Mouse (Mus musculus) MEL-GATA-1-ER (cell line): Measurements from ENCODE around the gene Gm10715.
"Not testable (repeated sequence)": the region's sequence is repeated elsewhere in the genome, so short reads cannot be mapped to it uniquely, and the experiment has no call there.

Experiments used
- DNase-seq: peaks from one replicate; pipeline ENCODE4 v3.0.0-alpha.2; 2012; ENCODE audit warnings: low read depth; ENCODE audit errors: extremely low read depth

Gm10715 gene

GRCm38 (mm10) chr9:3036577-3036976 lies at the start of gene Gm10715:
Gene Gm10715 (plus strand): TSS chr9:3036877.
- DNase-seq, result not testable (repeated sequence)

GRCm38 (mm10) chr9:3000445-3000972 lies 36.2 kb upstream of the Gm10715 start, which contains the start of gene Gm10722:
Gene Gm10722 (plus strand): TSS chr9:3000922.
- peak; percentile 32 for DNase-seq

- not testable (repeated sequence) for DNase-seq
Observed at GRCm38 (mm10) chr9:3001006-3001405, 35.7 kb upstream of the Gm10715 start.

- peak; percentile 25 for DNase-seq
Observed at GRCm38 (mm10) chr9:3001948-3002659, 34.6 kb upstream of the Gm10715 start.

GRCm38 (mm10) chr9:3002794-3003396 lies 33.8 kb upstream of the Gm10715 start, which contains the start of gene Gm11168:
Gene Gm11168 (plus strand): TSS chr9:3003346.
- not testable (repeated sequence) for DNase-seq

GRCm38 (mm10) chr9:3006179-3006578 lies 30.5 kb upstream of the Gm10715 start:
- DNase-seq, result not testable (repeated sequence)

- not testable (repeated sequence) for DNase-seq
Observed at GRCm38 (mm10) chr9:3006636-3007035, 30.0 kb upstream of the Gm10715 start.

GRCm38 (mm10) chr9:3007272-3007671 lies 29.4 kb upstream of the Gm10715 start:
- peak; percentile 9 for DNase-seq

GRCm38 (mm10) chr9:3009331-3009730 lies 27.3 kb upstream of the Gm10715 start:
- not testable (repeated sequence) for DNase-seq

GRCm38 (mm10) chr9:3012054-3012621 lies 24.5 kb upstream of the Gm10715 start:
- not testable (repeated sequence) for DNase-seq

- not testable (repeated sequence) for DNase-seq
Observed at GRCm38 (mm10) chr9:3012733-3013279, 23.9 kb upstream of the Gm10715 start, which contains the start of gene Gm10721. Gene Gm10721 (plus strand): TSS chr9:3013140.

GRCm38 (mm10) chr9:3015354-3015753 lies 21.3 kb upstream of the Gm10715 start, which contains the start of gene Gm10720:
Gene Gm10720 (plus strand): TSS chr9:3015654.
- not testable (repeated sequence) for DNase-seq

- DNase-seq, result not testable (repeated sequence)
Observed at GRCm38 (mm10) chr9:3015896-3016295, 20.8 kb upstream of the Gm10715 start.

- DNase-seq, result not testable (repeated sequence)
Observed at GRCm38 (mm10) chr9:3017108-3017507, 19.6 kb upstream of the Gm10715 start, which contains the start of gene Gm10719. Gene Gm10719 (plus strand): TSS chr9:3017408.

- DNase-seq, result not testable (repeated sequence)
Observed at GRCm38 (mm10) chr9:3018944-3019343, 17.7 kb upstream of the Gm10715 start.

GRCm38 (mm10) chr9:3019835-3020727 lies 16.6 kb upstream of the Gm10715 start:
- not testable (repeated sequence) for DNase-seq

GRCm38 (mm10) chr9:3022316-3023008 lies 14.2 kb upstream of the Gm10715 start:
- peak; percentile 14 for DNase-seq

GRCm38 (mm10) chr9:3023312-3023984 lies 13.2 kb upstream of the Gm10715 start, which contains the start of gene Gm10718:
Gene Gm10718 (plus strand): TSS chr9:3023547.
- not testable (repeated sequence) for DNase-seq
